Mouse (Mus musculus) cerebellum, adult 2 months (tissue): ENCODE data around the gene Gpank1.

Experiments used
- CTCF ChIP-seq: fragments of 200-500 bp; IDR thresholded peaks from 2 replicates; pipeline ENCODE4 v1.5.1; 2011; ENCODE audit warnings: low read depth, mild to moderate bottlenecking, control low read depth, low read length, moderate library complexity, borderline replicate concordance; ENCODE audit not compliant: insufficient read depth
- POLR2A ChIP-seq: fragments of 200-500 bp; IDR thresholded peaks from 2 replicates; pipeline ENCODE4 v1.6.1; 2011; ENCODE audit warnings: low read length, control low read depth, borderline replicate concordance; ENCODE audit not compliant: insufficient read depth

DNA sequence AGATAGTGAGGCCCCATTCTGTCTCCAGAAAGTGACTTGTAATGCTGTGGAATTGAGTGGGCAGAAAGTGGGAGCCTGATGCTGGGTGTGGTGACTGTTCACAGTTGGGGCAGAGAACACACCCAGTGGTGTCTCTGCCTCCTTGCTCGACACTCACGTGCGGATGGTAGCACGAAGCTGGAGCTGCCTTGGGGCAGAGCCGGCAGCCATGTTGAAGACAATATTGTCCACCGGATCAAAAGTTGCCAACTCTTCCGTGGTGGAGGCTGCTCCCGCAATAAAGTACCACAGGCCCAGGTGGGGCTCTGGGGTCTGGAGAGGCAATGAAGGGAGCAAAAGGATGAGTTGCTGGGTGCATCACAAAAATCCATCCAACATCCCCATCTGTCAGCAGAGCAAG is 9.8 kb downstream of the Gpank1 start:
- TF ChIP-seq POLR2A (no peak), CTCF (no peak)
